Mouse (Mus musculus) lung, postnatal 10 days (tissue): Measurements from ENCODE around the gene Mtus2.
"Not testable (repeated sequence)": the region's sequence is repeated elsewhere in the genome, so short reads cannot be mapped to it uniquely, and the experiment has no call there.

Experiments
- DNase-seq: peaks from one replicate; pipeline ENCODE4 v3.0.0; 2021

The Mtus2 gene

GRCm38 (mm10) chr5:148283584-148283983 is 326.5 kb downstream of the Mtus2 start:
- peak; percentile 50 for DNase-seq

GRCm38 (mm10) chr5:148287529-148287928 is 330.4 kb downstream of the Mtus2 start:
- no peak for DNase-seq

DNA sequence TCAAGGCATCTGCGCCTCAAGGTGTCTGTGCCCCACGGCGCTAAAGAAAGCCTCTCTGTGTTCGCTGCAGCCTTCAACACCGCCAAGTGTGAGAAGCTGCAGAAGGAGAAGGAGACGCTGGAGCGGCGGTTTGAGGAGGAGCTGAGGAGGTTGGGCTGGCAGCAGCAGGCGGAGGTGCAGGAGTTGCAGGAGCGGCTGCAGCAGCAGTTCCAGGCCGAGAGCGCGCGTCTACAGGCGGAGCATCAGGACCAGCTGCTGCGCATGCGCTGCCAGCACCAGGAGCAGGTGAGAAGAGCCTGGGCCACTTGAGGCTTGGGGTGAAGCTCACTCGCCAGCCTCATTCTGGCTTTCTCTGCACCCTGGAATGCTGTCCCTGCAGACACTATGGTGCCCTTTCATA is 331.7 kb downstream of the Mtus2 start:
- DNase-seq, result no peak

DNA sequence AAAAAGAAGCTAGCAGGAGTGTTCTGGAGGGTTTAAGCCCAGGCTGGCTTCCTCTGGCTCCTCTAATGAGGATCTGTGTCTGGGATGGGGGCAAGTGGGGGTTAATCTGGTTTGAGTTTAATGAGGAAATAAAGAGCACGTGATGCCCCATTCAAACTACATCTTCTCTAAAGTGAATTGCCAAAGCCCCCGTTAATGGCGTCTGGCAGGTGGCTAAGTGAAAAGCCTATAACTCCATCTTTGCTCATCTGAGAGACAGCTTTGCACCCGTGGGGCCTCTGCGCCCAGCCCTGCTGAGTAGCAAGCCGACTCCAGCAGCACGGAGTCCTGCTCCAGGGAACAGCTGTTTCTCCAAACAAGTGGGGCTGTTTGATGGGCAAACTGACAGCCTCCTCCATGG is 332.8 kb downstream of the Mtus2 start:
- no peak for DNase-seq

DNA sequence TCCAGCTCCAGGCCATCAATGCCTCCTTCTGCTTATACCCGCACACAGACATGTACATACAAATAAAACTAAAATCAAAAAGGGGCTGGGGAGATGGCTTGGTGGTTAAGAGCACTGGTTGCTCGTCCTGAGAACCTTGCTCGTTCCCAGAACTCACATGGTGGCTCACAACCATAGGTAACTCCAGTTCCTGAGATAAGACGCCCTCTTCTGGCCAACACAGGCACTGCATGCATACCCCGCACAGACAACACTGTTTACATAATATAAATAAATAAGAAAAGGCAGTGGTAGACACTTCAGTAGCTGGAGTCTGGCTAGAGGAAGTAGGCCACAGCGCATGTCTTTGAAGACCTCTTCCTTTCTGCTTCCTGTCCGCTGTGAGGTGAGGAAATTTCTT is 335.7 kb downstream of the Mtus2 start:
- no peak for DNase-seq

GRCm38 (mm10) chr5:148293346-148293745 is 336.2 kb downstream of the Mtus2 start:
- peak; percentile 16 for DNase-seq

DNA sequence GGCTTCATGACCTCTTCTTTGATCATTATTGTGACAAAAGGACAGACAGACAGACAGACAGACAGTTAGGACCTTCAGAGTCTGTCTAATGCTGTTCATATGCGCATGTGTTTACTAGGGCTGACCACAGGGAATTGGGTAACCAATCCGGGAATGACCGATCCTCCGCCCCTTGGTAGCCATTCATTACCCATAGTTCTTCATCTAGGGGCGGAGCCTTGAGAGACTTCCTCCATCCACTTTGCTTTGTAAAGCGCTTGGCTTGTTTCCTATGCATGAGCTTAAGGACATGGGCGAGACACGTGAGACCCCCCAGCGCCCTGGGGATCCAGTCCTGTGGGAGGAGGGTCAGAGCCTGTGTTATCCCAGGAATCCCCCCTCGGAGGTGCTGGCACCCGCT is 345.8 kb downstream of the Mtus2 start:
- no peak for DNase-seq

- DNase-seq, result no peak
Observed at GRCm38 (mm10) chr5:148304112-148304511, 347.0 kb downstream of the Mtus2 start.

- peak; percentile 28 for DNase-seq
Observed at GRCm38 (mm10) chr5:148310790-148311189, 353.7 kb downstream of the Mtus2 start.

DNA sequence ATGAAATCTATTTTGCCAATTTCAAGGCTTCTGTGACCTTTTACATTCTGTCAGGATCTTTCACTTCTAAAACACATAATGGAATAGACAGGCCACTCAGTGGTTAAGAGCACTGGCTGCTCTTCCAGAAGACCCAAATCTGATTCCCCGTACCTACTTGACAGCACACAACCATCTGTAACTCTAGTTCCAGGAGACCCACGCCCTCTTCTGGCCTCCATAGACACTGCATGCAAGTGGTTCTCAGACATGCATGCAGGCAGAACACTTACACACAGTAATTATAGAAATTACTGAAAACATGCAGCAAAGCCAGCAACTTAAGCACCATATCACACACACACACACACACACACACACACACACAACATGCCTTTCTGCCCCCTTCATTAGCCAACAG is 355.3 kb downstream of the Mtus2 start:
- no peak for DNase-seq

GRCm38 (mm10) chr5:148314931-148315330 is 357.8 kb downstream of the Mtus2 start:
- DNase-seq, result no peak

DNA sequence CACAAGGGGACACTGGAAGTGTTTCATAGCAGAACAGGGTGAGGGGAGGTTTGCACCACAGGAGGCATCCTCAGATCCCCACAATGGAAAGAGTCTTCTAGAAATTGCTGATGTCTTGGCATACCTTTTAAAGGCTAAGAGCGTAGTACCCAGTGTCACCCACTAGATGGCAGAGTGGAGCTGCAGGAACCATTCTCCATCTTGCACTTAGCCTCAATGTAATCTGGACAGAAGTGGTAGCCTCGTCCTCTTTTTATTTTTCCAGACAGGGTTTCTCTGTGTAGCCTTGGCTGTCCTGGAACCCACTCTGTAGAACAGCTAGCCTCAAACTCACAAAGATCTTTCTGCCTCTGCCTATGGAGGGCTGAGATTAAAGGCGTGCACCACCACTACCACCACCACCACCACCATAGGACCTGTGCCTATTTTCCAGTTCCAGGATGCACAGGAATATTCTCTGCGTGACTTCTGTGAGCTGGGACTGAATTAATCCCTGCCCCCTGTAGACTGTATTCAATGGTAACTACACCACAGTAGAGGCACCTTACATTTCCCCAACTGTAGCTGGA is 368.3 kb downstream of the Mtus2 start:
- peak; percentile 66 for DNase-seq

GRCm38 (mm10) chr5:148326295-148326694 is 369.2 kb downstream of the Mtus2 start:
- DNase-seq, result not testable (repeated sequence)

DNA sequence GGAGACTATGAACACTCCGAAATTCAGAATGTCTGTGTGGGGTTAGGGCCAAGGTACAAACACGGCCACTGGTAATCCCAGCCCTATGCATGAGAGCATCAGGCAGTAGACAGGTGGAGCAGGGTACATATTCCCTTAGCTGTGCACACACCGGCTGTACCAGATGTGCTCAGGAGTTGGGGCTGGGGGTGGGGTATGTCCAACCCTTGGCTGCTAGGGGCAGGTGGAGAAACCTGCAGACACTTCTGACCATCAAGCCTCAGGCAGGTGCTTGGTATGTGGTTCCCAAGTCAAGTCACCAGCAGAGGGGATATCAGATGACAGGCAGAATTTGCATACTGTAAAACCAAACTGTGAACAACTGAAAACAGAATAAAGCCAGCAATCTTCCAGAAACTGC is 371.9 kb downstream of the Mtus2 start:
- no peak for DNase-seq

GRCm38 (mm10) chr5:148331229-148331776 is 374.2 kb downstream of the Mtus2 start:
- no peak for DNase-seq

GRCm38 (mm10) chr5:148331926-148332621 is 375.0 kb downstream of the Mtus2 start:
- no peak for DNase-seq

GRCm38 (mm10) chr5:148332622-148332974 is 375.5 kb downstream of the Mtus2 start:
- DNase-seq, result peak; percentile 90

DNA sequence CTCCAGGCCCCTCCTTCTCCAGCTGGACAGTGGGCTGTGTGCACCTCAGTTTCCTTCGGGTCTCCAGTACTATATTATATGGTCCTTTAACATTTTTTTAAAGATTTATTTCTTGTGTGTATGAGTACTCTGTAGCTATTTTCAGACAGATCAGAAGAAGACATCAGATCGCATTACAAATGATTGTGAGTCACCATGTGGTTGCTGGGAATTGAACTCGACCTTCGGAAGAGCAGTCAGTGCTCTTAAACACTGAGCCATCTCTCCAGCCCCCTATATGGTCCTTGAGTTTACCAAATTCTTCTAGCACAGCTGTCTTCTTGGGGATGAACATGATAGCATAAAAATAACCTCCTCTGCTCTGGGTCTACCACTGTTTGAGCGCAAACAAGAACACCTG is 382.0 kb downstream of the Mtus2 start:
- DNase-seq, result no peak

DNA sequence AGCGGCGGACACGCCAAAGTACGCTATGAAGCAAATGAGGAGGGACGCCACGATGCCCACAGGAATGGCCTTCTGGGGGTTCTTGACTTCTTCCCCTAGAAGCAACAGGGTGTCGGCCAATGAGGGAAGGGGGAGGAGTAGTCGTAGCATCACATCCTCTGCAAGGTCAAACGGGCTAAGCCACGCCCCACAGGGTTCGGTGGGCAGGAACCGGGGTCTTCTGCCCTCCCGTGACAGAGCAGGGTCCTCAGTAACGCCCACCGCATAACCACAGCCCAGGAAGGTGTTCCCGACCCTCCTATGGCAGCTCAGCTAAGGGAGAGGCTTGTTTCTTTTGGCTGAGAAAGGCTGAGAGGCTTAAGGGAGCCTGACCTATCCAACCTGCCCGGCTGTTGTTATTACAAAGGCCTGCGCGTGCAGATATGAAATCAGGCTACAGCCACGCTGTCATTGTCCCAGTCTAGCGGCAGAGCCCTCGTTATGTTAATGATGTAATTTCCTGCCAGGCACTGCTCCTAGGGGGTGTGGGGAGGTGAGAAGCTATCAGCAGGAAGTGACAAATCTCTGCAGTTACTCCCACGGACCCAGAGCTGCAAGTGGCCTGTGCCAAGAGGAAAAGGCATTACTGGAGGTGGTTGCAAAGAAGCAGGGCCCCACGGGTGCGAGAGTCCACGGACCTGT is 385.1 kb downstream of the Mtus2 start:
- DNase-seq, result peak; percentile 70

DNA sequence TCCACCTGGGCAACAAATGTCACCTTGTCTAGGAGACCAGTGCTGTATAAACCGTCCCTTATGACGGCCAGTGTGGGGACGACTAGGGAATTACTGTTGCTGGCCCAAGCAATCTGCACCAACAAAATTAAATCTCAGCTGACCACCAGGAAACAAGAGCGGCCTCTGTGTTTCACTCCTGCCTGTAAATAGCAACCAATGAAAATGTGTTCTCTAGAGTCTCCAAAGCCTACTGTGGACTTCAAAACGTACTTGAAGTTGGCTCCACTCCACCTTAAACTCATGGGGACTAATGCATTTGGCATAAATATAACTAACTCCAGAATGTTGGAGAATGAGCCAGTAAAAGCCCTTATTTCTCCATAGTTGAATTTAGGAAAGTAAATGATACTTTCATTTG is 387.3 kb downstream of the Mtus2 start:
- no peak for DNase-seq

DNA sequence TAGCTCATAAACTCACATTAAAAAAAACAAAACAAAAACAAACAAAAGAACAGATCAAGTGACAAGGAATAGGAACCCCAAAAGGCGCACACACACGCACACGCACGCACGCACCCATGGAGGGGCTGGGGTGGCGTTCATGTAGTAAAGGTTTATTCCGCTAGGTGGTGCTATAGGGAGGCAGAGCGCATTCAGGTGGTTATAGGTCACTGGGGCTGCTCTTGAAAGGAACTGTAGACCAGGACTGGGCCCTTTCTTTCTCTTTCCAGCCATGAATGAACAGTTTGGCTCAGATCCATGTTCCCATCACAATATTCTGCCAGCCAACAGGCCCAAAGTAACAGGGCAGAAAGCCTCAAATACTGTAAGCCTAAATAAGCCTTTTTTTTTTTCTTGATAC is 389.4 kb downstream of the Mtus2 start:
- DNase-seq, result no peak

DNA sequence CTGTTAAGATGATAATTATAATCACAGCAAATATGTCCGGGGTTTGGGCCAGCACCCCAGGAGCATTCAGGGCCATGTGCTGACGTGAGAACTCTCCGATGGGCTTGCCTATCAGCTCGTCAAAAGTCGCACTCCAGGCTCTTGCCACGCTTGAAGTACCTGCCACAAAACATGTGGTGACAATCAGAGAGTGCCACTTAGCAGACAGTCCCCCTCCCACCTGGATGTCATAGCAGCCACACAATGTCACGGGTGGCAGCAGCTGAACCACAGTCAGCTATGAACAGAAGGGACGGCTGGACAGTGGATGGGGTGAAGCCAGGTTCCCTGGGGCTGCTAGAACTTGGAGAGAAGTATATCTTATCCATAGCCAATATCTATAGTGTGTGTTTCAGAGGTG is 391.0 kb downstream of the Mtus2 start:
- DNase-seq, result no peak

- DNase-seq, result peak; percentile 42
Observed at GRCm38 (mm10) chr5:148349327-148350011, 392.3 kb downstream of the Mtus2 start.

DNA sequence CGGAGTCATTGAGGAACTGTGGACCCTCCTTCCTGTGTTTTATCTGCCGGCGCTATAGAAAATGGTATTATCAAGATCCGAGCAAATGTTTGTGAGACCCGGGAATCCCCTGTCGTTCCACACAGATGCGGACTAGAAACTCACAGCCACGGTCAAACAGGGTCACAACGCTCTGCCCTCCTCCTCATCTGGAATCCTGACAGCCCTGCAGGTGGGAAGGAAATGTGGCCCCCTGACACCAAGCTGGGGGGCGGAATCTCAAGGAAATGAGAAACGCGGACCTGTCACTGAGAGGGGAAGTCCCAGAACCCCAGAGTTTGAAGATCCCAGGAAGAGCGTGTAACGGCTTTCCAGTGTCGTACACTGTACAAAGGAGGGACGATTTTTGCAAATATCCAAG is 396.3 kb downstream of the Mtus2 start:
- no peak for DNase-seq
